Comparison of ENCODE assay signal across 14 mouse cellular contexts in the genomic region with DNA sequence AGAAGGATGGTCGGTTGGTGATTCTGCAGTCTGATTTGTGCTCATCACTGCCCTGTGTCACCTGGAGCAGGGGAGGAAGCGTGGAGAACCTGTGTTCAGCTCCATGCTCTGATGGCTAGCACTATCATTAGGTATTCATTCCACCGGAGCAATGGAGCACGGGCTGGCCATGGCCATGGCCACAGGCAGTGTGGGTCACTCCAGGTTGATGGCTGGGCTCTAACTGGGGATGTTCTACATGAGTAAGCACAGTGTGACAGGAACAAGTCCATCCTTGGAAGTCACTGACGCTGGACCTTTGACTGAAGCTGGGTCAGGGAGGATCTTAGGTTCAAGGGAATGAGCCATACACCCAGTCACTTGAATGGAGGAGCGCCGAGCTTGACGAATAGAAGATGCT.
"Had no signal": no experiment of that assay in that cellular context is flagged by ENCODE, and none has a peak within 500 bp of the region (broad histone marks: within the 10 kb centered on the region; RNA-seq: fewer than 3 reads in every experiment).

No protein-coding gene starts in this region.

- H3K27ac ChIP-seq: left cerebral cortex, adult 2 months; limb, embryonic 10.5 days; liver, embryonic 15.5 days; midbrain, embryonic 10.5 days; neural tube, embryonic 13.5 days; stomach, embryonic 15.5 days had no signal

- H3K4me1 ChIP-seq: liver, embryonic 15.5 days had no signal

- H3K4me3 ChIP-seq: left cerebral cortex, adult 2 months; limb, embryonic 10.5 days; liver, embryonic 15.5 days; midbrain, embryonic 10.5 days; neural tube, embryonic 13.5 days; stomach, embryonic 15.5 days had no signal

- ATAC-seq: hindbrain, embryonic 16.5 days; lung, postnatal 0 days had no signal

- H3K36me3 ChIP-seq: limb, embryonic 10.5 days; liver, embryonic 15.5 days; midbrain, embryonic 10.5 days; neural tube, embryonic 13.5 days; stomach, embryonic 15.5 days had no signal

- H3K27me3 ChIP-seq: liver, embryonic 15.5 days; stomach, embryonic 15.5 days had no signal

- H3K4me2 ChIP-seq: liver, embryonic 11.5 days; liver, embryonic 15.5 days; neural tube, embryonic 13.5 days; stomach, embryonic 15.5 days had no signal

- H3K9me3 ChIP-seq: limb, embryonic 10.5 days; liver, embryonic 15.5 days; midbrain, embryonic 10.5 days; neural tube, embryonic 13.5 days; stomach, embryonic 15.5 days had no signal

- H3K9ac ChIP-seq: liver, embryonic 15.5 days; neural tube, embryonic 13.5 days; stomach, embryonic 15.5 days had no signal

- DNase-seq: lung, adult 2 months; lung, postnatal 4 days; right cerebral cortex, postnatal 14 days; thymus, adult 2 months; thymus, postnatal 36 days had no signal
